Mouse (Mus musculus): ENCODE data around the gene Fam20a. TPM values are rescaled to one million over a fixed set of nuclear protein-coding genes. Genes with fewer than 3 reads are reported as not detected.

Fam20a gene
- total RNA-seq, 2 experiments from 2014 or later, result 4.6 to 5.8 TPM

GRCm38 (mm10) chr11:109717448-109717847 is 4.6 kb downstream of the Fam20a start:
- intact Hi-C loops (cut with DNase I), result no loop called here
- peak in 1 of 2 experiments; percentile 43 for DNase-seq

- DNase-seq, result no peak
- intact Hi-C loops (cut with DNase I), result no loop called here
Observed at GRCm38 (mm10) chr11:109716981-109717380, 5.1 kb downstream of the Fam20a start.

- intact Hi-C loops (cut with DNase I), result no loop called here
- no peak for DNase-seq
Observed at GRCm38 (mm10) chr11:109715311-109715781, 6.7 kb downstream of the Fam20a start.

GRCm38 (mm10) chr11:109714341-109715247 is 7.5 kb downstream of the Fam20a start:
- intact Hi-C loops (cut with DNase I), result no loop called here
- DNase-seq, result no peak

- intact Hi-C loops (cut with DNase I), result no loop called here
- no peak for DNase-seq
Observed at GRCm38 (mm10) chr11:109709501-109709900, 12.6 kb downstream of the Fam20a start.

GRCm38 (mm10) chr11:109708786-109709185 is 13.3 kb downstream of the Fam20a start:
- intact Hi-C loops (cut with DNase I), result no loop called here
- DNase-seq, result no peak

- intact Hi-C loops (cut with DNase I), result no loop called here
- no peak for DNase-seq
Observed at GRCm38 (mm10) chr11:109707442-109707841, 14.6 kb downstream of the Fam20a start.

- intact Hi-C loops (cut with DNase I), result no loop called here
- no peak for DNase-seq
Observed at GRCm38 (mm10) chr11:109706586-109706985, 15.5 kb downstream of the Fam20a start.

- peak in 1 of 2 experiments; percentile 54 for DNase-seq
- intact Hi-C loops (cut with DNase I), result no loop called here
Observed at GRCm38 (mm10) chr11:109706055-109706412, 16.0 kb downstream of the Fam20a start.

- intact Hi-C loops (cut with DNase I), result no loop called here
- no peak for DNase-seq
Observed at GRCm38 (mm10) chr11:109705336-109706054, 16.6 kb downstream of the Fam20a start.

- DNase-seq, result no peak
- intact Hi-C loops (cut with DNase I), result no loop called here
Observed at GRCm38 (mm10) chr11:109704311-109705205, 17.5 kb downstream of the Fam20a start.

GRCm38 (mm10) chr11:109703845-109704244 is 18.2 kb downstream of the Fam20a start:
- no peak for DNase-seq
- intact Hi-C loops (cut with DNase I), result no loop called here

GRCm38 (mm10) chr11:109702031-109702815 is 19.9 kb downstream of the Fam20a start:
- no peak for DNase-seq
- intact Hi-C loops (cut with DNase I), result no loop called here

GRCm38 (mm10) chr11:109700761-109701160 is 21.3 kb downstream of the Fam20a start:
- no peak for DNase-seq
- intact Hi-C loops (cut with DNase I), result no loop called here

- intact Hi-C loops (cut with DNase I), result no loop called here
Observed at GRCm38 (mm10) chr11:109699784-109700183, 22.3 kb downstream of the Fam20a start.

GRCm38 (mm10) chr11:109698740-109699139 is 23.3 kb downstream of the Fam20a start:
- DNase-seq, result no peak
- intact Hi-C loops (cut with DNase I), result no loop called here

More at GRCm38 (mm10) chr11:109699784-109700183, 22.3 kb downstream of the Fam20a start:
- no peak for DNase-seq

- intact Hi-C loops (cut with DNase I), result no loop called here
- DNase-seq, result no peak
Observed at GRCm38 (mm10) chr11:109697089-109697643, 24.9 kb downstream of the Fam20a start.

- intact Hi-C loops (cut with DNase I), result no loop called here
- no peak for DNase-seq
Observed at GRCm38 (mm10) chr11:109696519-109696918, 25.6 kb downstream of the Fam20a start.

GRCm38 (mm10) chr11:109692737-109693136 is 29.3 kb downstream of the Fam20a start:
- intact Hi-C loops (cut with DNase I), result no loop called here
- peak; percentile 48 to 57 for DNase-seq

Data from heart, postnatal 36 days (tissue).